Mouse (Mus musculus): ENCODE data around the gene Grid2.

The Grid2 gene

GRCm38 (mm10) chr6:64327876-64328275, 1072.2 kb downstream of the Grid2 start:
- DNase-seq = no peak

DNA sequence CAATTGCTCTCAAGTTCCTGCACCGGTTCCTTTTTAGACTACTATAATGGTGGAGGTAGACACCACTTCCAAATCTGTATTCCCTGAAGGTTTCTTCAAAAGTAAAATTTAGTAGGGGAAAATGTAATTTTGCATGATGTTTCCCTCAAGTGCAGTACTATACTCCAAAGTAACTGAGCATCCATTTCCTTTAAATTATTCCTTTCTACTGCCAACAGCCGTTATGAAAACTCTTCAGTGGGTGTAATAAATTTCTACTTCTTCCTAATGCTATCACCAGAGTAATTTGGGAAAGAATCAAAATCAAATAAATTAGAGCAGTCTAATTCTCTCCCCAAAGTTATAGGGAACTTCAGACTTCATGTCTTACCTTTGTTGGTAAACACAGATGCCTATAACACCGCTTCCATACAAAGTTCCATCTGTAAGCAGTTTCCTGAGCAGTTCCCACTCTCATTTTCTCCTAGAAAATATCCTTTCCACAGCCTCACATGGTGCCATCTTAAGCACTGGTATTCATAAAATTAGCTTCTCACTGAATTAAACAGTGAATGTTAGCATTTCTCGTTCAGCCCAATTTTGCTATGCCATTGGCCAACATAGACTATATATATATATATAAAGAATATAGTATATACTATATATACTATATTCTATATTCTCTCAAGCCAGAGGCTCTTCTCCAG, 1142.9 kb downstream of the Grid2 start:
- DNase-seq = no peak

DNA sequence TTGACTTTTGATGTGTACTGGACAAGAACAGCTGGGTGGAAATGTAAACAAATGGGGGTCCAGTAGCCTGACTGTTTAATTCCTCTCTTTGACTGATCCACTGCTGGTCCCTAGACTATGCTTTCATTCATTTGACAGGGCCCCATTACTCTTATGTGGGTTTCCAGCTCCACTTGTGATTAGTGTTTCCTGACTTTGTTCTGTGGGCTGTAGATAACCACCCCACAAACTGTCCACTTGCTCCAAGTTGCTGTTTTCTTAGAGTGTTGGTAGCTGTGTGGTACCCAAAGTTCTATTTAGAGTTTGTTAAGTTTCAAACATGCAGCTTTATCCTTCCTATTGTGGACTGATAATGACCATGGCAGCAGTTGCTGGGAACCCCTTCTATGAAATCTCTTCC, 1172.0 kb downstream of the Grid2 start:
- no peak for DNase-seq

DNA sequence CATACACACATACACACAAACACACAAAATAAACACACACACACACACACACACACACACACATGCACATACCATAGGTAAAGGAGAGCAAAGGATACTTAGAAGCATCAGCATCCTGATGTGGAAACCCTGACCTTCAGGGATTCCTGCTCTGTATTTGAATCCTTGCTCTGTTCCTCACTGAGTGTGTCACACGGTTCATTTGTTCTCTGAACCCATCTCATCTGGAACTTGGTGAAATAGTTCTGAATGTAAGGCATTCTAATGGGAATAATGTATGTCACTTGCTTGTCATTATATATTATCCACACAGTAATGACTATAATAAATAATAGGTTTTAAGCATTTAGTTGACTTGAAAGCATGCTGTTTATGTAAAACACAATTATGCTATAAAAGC, 1173.2 kb downstream of the Grid2 start:
- no peak for DNase-seq

DNA sequence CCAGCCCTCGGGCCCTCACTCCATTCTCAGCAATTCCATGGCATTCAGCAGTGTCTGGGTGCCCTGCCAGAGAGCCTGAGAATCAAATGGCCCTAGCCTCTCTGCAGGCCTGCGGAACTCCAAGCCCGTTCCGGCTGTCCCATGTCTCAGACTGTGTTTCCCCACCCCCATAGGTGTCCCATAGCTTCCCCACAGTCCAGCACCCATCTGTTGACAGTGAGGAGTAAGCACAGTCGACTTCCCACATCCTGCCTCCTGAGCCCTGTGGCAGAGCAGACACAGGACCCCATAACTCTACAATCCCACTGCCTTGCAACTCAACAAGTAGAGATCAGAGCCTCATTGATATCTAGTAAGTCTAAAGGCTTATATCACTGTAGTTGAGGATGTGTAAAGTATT, 1192.5 kb downstream of the Grid2 start:
- DNase-seq = no peak

- DNase-seq = no peak
Measured at GRCm38 (mm10) chr6:64448864-64449355, 1193.2 kb downstream of the Grid2 start.

GRCm38 (mm10) chr6:64450770-64451169, 1195.1 kb downstream of the Grid2 start:
- DNase-seq = no peak

GRCm38 (mm10) chr6:64479884-64480283, 1224.2 kb downstream of the Grid2 start:
- no peak for DNase-seq

DNA sequence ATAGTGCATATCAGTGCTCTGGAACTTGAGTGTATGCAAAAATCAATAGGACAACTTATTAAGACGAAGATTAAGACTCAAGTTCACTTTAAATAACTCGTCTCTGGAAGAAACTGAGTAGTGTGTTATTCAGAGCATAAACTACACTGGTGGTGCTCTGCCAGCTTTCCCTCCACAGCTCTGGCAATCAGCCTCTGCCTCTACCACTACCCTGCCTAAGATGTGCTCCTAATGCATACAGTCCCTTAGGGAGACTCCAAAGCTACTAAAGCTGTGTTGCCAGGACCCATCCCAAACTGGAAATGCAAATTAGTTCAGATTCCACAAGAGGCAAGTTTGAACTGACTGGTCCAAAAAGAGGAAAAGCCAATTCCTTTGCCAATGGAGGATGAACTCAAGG, 1224.9 kb downstream of the Grid2 start:
- no peak for DNase-seq

DNA sequence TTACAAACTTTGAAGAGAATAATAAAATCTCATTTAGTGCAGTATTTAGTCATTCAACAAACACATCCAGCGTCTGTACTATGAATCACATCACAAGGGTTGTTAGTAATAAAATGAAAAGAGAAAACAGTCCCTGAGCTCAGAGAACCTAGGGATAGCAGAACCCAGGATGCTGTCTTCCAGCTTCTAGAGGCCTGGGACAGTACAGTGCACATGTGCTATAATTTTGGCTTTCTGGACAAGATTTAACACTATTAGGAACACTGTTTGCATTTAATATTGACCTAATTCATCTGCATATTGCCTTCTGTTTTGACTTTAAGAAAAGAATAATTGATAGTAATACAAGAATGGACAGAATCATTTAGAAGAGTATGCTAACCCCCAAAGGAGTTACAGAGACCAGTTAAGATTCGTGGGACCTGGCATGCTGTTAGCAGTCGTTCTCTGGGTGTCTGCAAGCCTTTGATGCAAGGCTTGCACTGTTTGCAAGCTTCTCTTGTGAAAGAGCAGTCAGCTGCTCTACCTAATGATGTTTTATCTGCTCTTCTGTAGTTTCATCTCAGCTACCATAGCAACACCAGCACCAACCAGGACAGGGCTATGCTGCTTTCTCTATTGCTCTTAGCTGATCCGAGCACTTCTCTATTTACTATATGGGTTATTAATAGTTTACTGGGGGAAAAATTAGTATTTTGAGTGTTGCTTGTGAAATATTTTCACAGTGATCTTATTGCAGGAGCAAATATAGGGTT, 1234.8 kb downstream of the Grid2 start:
- no peak for DNase-seq

DNA sequence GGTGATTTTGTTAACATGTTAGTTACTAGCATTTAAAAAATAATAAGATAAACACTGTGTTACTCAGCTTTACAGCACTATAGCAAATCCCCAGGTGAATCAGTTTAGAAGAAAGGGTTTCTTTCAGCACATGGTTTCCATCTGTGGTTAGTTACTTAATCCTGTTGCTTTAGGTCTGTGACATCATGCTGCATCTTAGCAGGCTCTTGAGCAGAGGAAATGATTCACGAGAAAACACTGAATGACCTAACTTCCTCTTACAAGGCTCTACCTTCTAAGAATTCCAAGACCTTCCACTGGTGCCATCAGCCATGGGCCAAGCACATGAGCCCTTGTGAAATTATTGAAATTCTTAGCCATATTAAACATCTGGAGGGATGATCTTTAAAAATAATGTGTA, 1248.7 kb downstream of the Grid2 start:
- DNase-seq = no peak

DNA sequence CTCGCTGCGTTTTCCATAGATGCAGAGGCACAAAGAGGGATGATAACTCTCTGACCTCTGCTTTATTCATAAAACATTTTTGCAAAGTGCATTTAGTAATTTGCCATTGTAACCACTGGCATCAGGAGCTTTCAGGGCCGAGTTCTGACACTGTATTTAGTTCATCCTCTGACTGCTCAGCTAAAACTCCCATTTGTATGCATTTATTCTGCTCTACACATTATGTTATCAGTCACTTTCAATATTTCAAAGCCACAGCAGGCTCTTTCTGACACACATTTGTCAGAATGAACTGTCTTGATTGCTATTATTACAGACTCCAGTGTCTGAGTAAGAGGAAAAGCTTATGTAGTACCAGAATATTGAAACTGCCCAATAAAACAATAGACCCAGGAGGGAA, 1286.5 kb downstream of the Grid2 start:
- DNase-seq = no peak

DNA sequence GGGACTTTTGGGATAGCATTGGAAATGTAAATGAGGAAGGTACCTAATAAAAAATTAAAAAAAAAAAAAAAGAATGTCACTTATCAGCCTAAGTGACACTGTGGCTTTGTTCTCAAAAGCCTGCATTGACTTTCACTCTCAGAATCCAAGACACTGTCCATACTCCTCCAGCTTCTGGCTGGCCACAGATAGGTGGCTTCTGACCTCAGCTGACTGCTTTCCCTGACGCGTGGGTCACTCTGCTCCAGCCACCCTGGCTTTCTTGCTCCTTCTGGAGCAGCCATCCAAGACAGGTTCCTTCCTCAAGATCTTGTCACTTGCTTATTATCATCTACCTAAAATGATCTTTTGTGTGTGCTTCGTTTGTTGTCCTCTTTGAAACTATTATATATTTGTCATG, 1298.0 kb downstream of the Grid2 start:
- no peak for DNase-seq

GRCm38 (mm10) chr6:64555220-64555619, 1299.5 kb downstream of the Grid2 start:
- DNase-seq = peak; percentile 21

DNA sequence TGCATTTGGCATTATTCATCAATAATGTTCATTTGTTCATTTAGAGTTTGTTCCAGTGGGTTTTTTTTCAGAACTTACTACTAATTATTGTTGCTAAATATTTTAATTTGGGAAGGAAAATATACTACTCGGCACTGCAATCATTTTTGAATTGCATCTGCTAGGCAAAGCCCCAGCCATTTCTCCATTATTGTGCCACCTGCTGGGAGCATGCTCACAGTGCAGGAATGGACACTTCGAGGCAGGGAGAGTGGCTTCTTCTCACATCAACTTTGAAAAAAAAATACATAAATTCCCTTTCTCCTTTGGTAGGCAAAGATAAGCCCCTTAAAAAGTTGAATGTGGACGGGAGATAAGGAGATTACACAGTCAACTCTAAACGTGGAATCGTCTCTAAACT, 1312.9 kb downstream of the Grid2 start:
- no peak for DNase-seq

GRCm38 (mm10) chr6:64581338-64581737, 1325.7 kb downstream of the Grid2 start:
- DNase-seq = no peak

DNA sequence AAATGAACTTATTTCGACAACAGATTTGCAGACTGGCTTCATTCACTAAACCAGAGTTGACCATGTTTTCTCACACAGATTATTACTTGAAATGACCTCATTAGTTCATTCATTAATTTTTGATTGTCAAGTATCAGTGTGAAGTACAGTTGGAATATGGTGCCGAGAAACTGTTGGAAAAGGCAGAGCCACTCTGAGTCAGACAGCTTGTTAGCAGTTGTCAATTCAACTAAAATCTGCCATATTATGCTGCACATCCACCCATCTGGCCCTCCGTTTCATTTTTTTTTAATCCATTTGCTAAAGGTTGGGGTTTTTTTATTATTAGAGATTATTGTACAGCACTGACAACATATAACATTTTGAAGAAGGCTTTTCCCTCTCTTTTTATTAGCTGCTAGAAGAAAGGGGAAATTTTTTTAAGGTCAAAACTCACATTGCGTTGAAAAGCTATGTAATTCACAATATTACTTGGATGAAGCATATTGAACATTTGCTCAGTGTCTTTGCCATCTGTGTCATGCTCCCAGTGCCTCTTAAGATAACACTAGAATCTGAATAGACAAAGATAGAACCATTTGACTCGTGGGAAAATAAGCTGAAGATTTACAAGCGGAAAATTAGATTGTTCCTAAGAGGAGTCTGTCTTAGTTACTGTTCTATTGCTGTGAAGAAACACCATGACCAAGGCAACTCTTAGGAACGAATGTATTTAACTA, 1333.0 kb downstream of the Grid2 start:
- no peak for DNase-seq

GRCm38 (mm10) chr6:64596261-64596660, 1340.6 kb downstream of the Grid2 start:
- no peak for DNase-seq

DNA sequence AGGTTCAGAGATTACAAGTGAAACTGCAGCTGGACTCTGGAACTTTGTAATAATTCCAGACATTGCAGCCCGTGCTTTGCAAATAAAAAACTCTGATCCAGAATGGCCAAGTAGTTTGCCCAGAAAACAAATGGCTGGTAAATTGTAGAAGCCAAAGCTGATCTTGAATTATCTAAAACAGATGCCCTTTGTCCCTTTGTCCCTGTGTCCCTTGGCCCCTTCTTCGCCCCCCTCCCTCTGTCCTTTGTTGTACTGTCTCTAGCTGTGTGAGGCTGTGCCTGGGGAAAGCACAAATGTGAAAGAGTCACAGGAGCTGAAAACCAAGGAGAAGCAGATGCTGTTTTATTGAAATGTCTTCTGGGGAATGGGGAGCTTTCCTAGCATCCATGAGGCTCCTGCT, 1341.2 kb downstream of the Grid2 start:
- DNase-seq = peak; percentile 22

GRCm38 (mm10) chr6:64598144-64598561, 1342.5 kb downstream of the Grid2 start:
- no peak for DNase-seq

DNA sequence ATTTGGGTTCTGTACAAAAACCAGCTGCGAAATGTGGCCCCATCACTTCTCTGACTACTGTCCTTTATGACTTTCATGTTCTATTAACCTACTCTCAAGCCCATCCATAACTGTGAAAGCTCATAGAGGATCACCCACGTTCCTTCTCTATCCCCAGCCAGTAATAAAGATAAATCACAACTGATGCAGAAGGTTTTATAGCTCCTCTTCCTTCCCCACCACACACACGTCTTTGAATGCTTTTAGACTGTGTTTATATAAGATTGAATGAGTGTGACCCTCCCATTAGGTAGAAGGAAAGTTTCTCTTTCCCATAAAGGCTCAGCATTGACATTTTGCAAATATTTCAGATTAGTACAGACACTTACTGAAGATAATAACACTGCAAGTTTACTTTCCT, 1350.1 kb downstream of the Grid2 start:
- DNase-seq = no peak

- DNase-seq = no peak
Measured at GRCm38 (mm10) chr6:64607041-64607440, 1351.4 kb downstream of the Grid2 start.

DNA sequence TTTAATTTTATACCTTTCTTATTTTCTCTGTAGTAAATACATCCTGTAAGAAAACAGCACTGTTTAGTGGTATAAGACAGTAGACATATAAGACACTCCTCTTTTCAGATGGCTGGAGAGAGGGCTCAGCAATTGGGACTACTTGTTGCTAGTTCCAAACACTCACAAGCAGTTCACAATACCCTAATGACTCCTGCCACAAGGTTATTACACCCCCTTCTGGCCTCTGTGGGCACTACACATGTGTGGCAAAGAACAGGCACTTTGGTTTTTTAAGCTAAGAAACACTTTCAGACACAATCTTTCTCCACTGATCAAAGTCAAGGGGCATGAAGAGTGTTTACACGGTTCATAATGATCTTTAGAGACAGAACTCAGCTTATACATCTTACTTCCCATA, 1352.3 kb downstream of the Grid2 start:
- no peak for DNase-seq

DNA sequence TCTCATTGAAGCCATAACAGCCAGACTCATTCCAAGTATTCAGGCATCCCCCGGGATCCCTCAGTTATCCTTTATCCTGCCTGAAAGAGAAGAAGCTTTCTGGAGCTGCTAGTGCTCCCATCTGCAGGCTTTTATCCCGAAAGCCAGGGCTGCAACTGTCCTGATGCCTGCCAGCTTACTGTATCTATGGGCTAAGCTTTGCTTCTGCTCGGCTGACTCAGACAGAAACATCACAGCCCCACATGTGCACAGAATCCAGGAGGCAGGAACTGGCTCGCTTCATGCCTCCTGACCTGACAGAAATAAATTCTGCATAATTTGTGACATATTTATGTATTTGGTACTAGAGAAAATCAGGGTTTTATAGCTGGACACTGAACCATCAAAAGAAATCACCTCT, 1361.2 kb downstream of the Grid2 start:
- DNase-seq = no peak

Measured in cerebellum, adult 9-11 months (tissue).